Mouse (Mus musculus): ENCODE data around the gene Rasl11a. TPM values are rescaled to one million over a fixed set of nuclear protein-coding genes. Genes with fewer than 3 reads are reported as not detected.

Rasl11a gene
- polyA plus RNA-seq, 1 experiment from 2014 or later = 58.0 TPM

- no peak overlapping the region for H3K4me2 ChIP-seq (replicated peaks; ENCODE audit: low read depth, low read length)
- H3K4me3 ChIP-seq (ENCODE audit: low read length) = no peak overlapping the region
- ATAC-seq (ENCODE audit: low FRiP score, low TSS enrichment) = no peak
- H3K27ac ChIP-seq (ENCODE audit: low read depth, low read length) = no peak overlapping the region
- H3K27me3 ChIP-seq (ENCODE audit: control insufficient read depth, insufficient read depth, low read length) = no peaks in the 10 kb centered on the region
- no peaks in the 10 kb centered on the region for H3K9me3 ChIP-seq (ENCODE audit: control insufficient read depth, low read length)
- H3K36me3 ChIP-seq (ENCODE audit: control insufficient read depth, insufficient read depth, low read length) = no peaks in the 10 kb centered on the region
- no peak overlapping the region for H3K9ac ChIP-seq (ENCODE audit: low read depth, low read length)
- WGBS = 66% methylated on average over 8 of the region's 8 CpGs
- no peaks in the 10 kb centered on the region for H3K4me1 ChIP-seq (ENCODE audit: control insufficient read depth, insufficient read depth, low read length)
Observed at GRCm38 (mm10) chr5:146818906-146819623, 25.8 kb upstream of the Rasl11a start.

GRCm38 (mm10) chr5:146823005-146823404 is 21.9 kb upstream of the Rasl11a start:
- Histone ChIP-seq H3K9ac (ENCODE audit: low read depth, low read length) (no peak overlapping the region), H3K4me3 (ENCODE audit: low read length) (no peak overlapping the region), H3K27ac (ENCODE audit: low read depth, low read length) (no peak overlapping the region), H3K9me3 (ENCODE audit: control insufficient read depth, low read length) (no peaks in the 10 kb centered on the region), H3K4me1 (ENCODE audit: control insufficient read depth, insufficient read depth, low read length) (no peaks in the 10 kb centered on the region), H3K4me2 (replicated peaks; ENCODE audit: low read depth, low read length) (no peak overlapping the region), H3K36me3 (ENCODE audit: control insufficient read depth, insufficient read depth, low read length) (no peaks in the 10 kb centered on the region), H3K27me3 (ENCODE audit: control insufficient read depth, insufficient read depth, low read length) (no peaks in the 10 kb centered on the region)
- no peak for ATAC-seq (ENCODE audit: low FRiP score, low TSS enrichment)
- 68% methylated on average over 5 of the region's 5 CpGs for WGBS

- no peak overlapping the region for H3K9ac ChIP-seq (ENCODE audit: low read depth, low read length)
Observed at GRCm38 (mm10) chr5:146829528-146829927, 15.3 kb upstream of the Rasl11a start.

DNA sequence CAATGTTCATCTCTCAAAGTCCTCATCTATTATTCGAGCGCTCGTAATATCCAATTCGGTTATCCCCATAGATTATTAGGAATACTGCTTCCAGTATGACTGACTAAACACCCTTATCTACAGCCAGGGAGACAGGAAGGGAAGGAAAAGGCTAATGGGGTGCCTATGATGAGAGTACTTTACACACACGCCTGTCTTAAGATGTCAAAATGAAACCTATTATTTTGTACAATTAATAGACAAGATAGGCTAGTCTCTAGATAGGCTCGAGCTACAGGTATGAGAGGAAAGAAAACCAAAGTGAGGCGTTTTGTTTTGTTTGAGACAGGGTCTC is 12.5 kb upstream of the Rasl11a start:
- ATAC-seq (ENCODE audit: low FRiP score, low TSS enrichment) = no peak
- Histone ChIP-seq H3K36me3 (ENCODE audit: control insufficient read depth, insufficient read depth, low read length) (peaks cover 35% of the 10 kb centered on the region), H3K9me3 (ENCODE audit: control insufficient read depth, low read length) (no peaks in the 10 kb centered on the region), H3K27ac (ENCODE audit: low read depth, low read length) (peak overlapping the region; percentile 85), H3K4me1 (ENCODE audit: control insufficient read depth, insufficient read depth, low read length) (peaks cover 13% of the 10 kb centered on the region), H3K4me3 (ENCODE audit: low read length) (peak overlapping the region; percentile 90), H3K4me2 (replicated peaks; ENCODE audit: low read depth, low read length) (peak overlapping the region; percentile 92), H3K27me3 (ENCODE audit: control insufficient read depth, insufficient read depth, low read length) (no peaks in the 10 kb centered on the region), H3K9ac (ENCODE audit: low read depth, low read length) (peak overlapping the region; percentile 98)
- WGBS = 57% methylated on average over 7 of the region's 7 CpGs

More at GRCm38 (mm10) chr5:146829528-146829927, 15.3 kb upstream of the Rasl11a start:
- H3K27ac ChIP-seq (ENCODE audit: low read depth, low read length) = no peak overlapping the region
- 48% methylated on average over 8 of the region's 8 CpGs for WGBS
- H3K4me3 ChIP-seq (ENCODE audit: low read length) = no peak overlapping the region
- no peak for ATAC-seq (ENCODE audit: low FRiP score, low TSS enrichment)
- peaks cover 6% of the 10 kb centered on the region for H3K36me3 ChIP-seq (ENCODE audit: control insufficient read depth, insufficient read depth, low read length)
- no peak overlapping the region for H3K4me2 ChIP-seq (replicated peaks; ENCODE audit: low read depth, low read length)
- H3K4me1 ChIP-seq (ENCODE audit: control insufficient read depth, insufficient read depth, low read length) = peaks cover 8% of the 10 kb centered on the region
- no peaks in the 10 kb centered on the region for H3K27me3 ChIP-seq (ENCODE audit: control insufficient read depth, insufficient read depth, low read length)
- H3K9me3 ChIP-seq (ENCODE audit: control insufficient read depth, low read length) = no peaks in the 10 kb centered on the region

GRCm38 (mm10) chr5:146832769-146833448 is 12.0 kb upstream of the Rasl11a start, which contains the start of gene Rpl21:
TSS of gene Rpl21 (plus strand) at chr5:146832890.
- Histone ChIP-seq H3K27ac (ENCODE audit: low read depth, low read length) (peak within 1 kb of the TSS; percentile 85), H3K9ac (ENCODE audit: low read depth, low read length) (peak within 1 kb of the TSS; percentile 98), H3K4me2 (replicated peaks; ENCODE audit: low read depth, low read length) (peak within 1 kb of the TSS; percentile 92), H3K4me3 (ENCODE audit: low read length) (peak within 1 kb of the TSS; percentile 90), H3K9me3 (ENCODE audit: control insufficient read depth, low read length) (no peaks in the 10 kb centered on the region), H3K36me3 (ENCODE audit: control insufficient read depth, insufficient read depth, low read length) (peaks cover 40% of the 10 kb centered on the region), H3K27me3 (ENCODE audit: control insufficient read depth, insufficient read depth, low read length) (no peaks in the 10 kb centered on the region), H3K4me1 (ENCODE audit: control insufficient read depth, insufficient read depth, low read length) (peaks cover 13% of the 10 kb centered on the region)
- under 1% methylated on average over 60 of the region's 60 CpGs for WGBS
- ATAC-seq (ENCODE audit: low FRiP score, low TSS enrichment) = peak; percentile 98

DNA sequence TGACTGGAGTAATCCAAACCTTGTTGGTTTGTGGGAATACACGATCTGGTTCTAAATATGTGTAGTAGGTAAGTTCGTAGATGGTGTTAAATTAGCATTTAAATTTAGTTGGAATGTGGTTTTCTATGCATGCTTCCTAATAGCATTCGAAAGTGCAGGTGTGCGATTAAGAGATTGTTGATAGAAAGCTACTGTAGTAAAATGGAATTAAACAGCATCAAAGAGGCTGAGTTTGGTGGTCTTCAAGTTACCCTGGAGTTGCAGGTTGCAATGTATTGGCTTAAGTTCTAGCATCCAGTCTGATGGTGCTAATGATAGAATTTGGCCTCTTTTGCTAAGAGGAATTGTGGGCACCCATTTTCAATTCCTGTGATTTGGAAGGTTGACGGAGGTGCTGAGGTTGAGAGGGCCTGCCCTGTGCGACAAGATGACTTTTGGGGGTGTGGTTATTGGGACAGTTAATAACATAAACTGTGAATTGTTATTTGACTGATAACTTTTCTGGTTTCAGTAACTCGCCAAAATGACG is 11.1 kb upstream of the Rasl11a start:
- peaks cover 13% of the 10 kb centered on the region for H3K4me1 ChIP-seq (ENCODE audit: control insufficient read depth, insufficient read depth, low read length)
- no peak for ATAC-seq (ENCODE audit: low FRiP score, low TSS enrichment)
- no peaks in the 10 kb centered on the region for H3K9me3 ChIP-seq (ENCODE audit: control insufficient read depth, low read length)
- 17% methylated on average over 8 of the region's 8 CpGs for WGBS
- H3K27ac ChIP-seq (ENCODE audit: low read depth, low read length) = peak overlapping the region; percentile 85
- peaks cover 46% of the 10 kb centered on the region for H3K36me3 ChIP-seq (ENCODE audit: control insufficient read depth, insufficient read depth, low read length)
- peak overlapping the region; percentile 98 for H3K9ac ChIP-seq (ENCODE audit: low read depth, low read length)
- H3K4me3 ChIP-seq (ENCODE audit: low read length) = peak overlapping the region; percentile 90
- H3K27me3 ChIP-seq (ENCODE audit: control insufficient read depth, insufficient read depth, low read length) = no peaks in the 10 kb centered on the region
- H3K4me2 ChIP-seq (replicated peaks; ENCODE audit: low read depth, low read length) = peak overlapping the region; percentile 92

DNA sequence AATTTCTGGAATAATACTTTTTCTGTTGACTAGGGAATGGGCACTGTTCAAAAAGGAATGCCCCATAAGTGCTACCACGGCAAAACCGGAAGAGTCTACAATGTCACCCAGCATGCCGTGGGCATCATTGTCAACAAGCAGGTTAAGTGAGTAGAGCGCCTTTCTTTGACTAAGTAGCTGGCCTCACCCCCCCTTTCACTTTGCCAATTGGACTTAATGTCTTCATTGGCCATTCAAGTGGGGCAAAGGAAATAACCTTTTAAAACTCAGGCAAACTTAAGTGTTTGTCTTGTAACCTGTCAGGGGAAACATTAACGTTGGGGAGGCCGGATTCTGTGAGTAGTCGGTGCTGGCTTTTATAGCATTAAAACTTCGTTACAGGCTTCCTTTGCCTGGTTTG is 9.9 kb upstream of the Rasl11a start:
- no peak overlapping the region for H3K9ac ChIP-seq (ENCODE audit: low read depth, low read length)
- H3K4me1 ChIP-seq (ENCODE audit: control insufficient read depth, insufficient read depth, low read length) = peaks cover 13% of the 10 kb centered on the region
- ATAC-seq (ENCODE audit: low FRiP score, low TSS enrichment) = no peak
- H3K36me3 ChIP-seq (ENCODE audit: control insufficient read depth, insufficient read depth, low read length) = peaks cover 46% of the 10 kb centered on the region
- no peak overlapping the region for H3K27ac ChIP-seq (ENCODE audit: low read depth, low read length)
- H3K4me3 ChIP-seq (ENCODE audit: low read length) = peak overlapping the region; percentile 90; the same call in 1 of the 2 replicates
- no peaks in the 10 kb centered on the region for H3K9me3 ChIP-seq (ENCODE audit: control insufficient read depth, low read length)
- no peak overlapping the region; the same call in 1 of the 2 replicates for H3K4me2 ChIP-seq (replicated peaks; ENCODE audit: low read depth, low read length)
- no peaks in the 10 kb centered on the region for H3K27me3 ChIP-seq (ENCODE audit: control insufficient read depth, insufficient read depth, low read length)
- 84% methylated on average over 8 of the region's 8 CpGs for WGBS

DNA sequence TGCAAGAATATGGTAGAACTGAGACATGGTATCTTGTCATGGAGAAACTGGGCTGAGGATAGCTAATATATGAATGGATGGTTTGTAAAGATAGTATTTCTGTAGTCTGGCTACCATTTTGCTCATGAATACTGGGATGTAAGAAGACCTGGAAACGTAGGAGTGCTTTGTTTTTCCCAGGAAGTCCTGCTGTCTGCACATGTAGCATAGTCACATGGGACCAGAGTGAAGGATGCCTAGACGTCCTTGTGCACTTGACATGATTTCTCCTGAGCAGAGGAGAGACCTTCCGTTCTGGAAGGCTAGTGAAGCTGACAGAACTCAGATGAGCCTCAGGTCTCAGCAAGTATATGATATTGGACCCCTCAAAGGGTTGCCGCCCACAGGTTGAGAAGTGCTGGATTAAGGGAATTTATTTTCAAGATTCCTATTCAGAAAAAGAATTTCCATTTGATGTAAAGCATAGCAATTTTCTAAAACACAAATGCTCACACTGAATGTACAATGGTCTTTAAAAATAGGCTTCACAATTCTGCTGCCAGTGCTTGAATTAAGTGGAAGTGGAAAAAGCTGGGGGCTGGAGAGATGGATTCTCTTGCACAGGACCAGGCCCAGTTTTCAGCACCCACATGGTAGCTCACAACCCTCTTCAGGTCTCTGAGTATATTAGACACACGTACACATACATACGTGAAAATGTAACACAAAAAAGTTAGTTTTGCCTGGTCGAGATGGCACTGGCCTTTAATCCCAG is 6.7 kb upstream of the Rasl11a start:
- H3K4me3 ChIP-seq (ENCODE audit: low read length) = no peak overlapping the region
- H3K27me3 ChIP-seq (ENCODE audit: control insufficient read depth, insufficient read depth, low read length) = no peaks in the 10 kb centered on the region
- H3K4me2 ChIP-seq (replicated peaks; ENCODE audit: low read depth, low read length) = no peak overlapping the region
- H3K27ac ChIP-seq (ENCODE audit: low read depth, low read length) = no peak overlapping the region
- WGBS = 66% methylated on average over 7 of the region's 7 CpGs
- no peak for ATAC-seq (ENCODE audit: low FRiP score, low TSS enrichment)
- H3K36me3 ChIP-seq (ENCODE audit: control insufficient read depth, insufficient read depth, low read length) = peaks cover 46% of the 10 kb centered on the region
- no peak overlapping the region for H3K9ac ChIP-seq (ENCODE audit: low read depth, low read length)
- H3K9me3 ChIP-seq (ENCODE audit: control insufficient read depth, low read length) = no peaks in the 10 kb centered on the region
- peaks cover 22% of the 10 kb centered on the region for H3K4me1 ChIP-seq (ENCODE audit: control insufficient read depth, insufficient read depth, low read length)
